Mouse (Mus musculus): ENCODE measurements around the gene Hnrnpa3.
A peak's percentile ranks its signal among the peaks of the same experiment; 100 is the strongest.
"Not testable (repeated sequence)": the region's sequence is repeated elsewhere in the genome, so short reads cannot be mapped to it uniquely, and the experiment has no call there.

The Hnrnpa3 gene

GRCm38 (mm10) chr2:75658727-75659628 lies at the start of gene Hnrnpa3:
Gene Hnrnpa3 (plus strand): TSS chr2:75659261.
- ATAC-seq (ENCODE audit: insufficient number of reproducible peaks, low FRiP score, low TSS enrichment): peak; percentile 97

DNA sequence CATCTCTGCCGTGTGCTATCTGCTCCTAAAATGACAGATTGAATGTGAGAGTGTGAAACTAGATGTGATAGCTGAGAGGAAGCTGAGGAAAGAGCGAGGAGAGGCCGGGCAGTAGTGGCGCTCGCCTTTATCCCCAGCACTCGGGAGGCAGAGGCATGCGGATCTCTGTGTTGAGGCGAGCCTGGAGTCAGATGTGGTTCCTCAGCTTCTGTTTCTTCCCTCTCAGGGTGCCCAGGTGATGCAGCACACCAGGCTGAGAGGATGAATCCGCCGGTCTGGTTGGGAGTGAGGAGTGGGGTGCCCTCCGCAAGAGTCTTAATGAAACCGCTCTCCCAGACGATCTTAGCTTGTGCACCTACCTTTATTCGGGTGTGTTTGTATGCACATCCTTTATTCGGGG lies 49.1 kb upstream of the Hnrnpa3 start:
- no peak for ATAC-seq (ENCODE audit: insufficient number of reproducible peaks, low FRiP score, low TSS enrichment)

- not testable (repeated sequence) for ATAC-seq (ENCODE audit: insufficient number of reproducible peaks, low FRiP score, low TSS enrichment)
These were observed 48.5 kb upstream of the Hnrnpa3 start for GRCm38 (mm10) chr2:75610602-75611001.

- ATAC-seq (ENCODE audit: insufficient number of reproducible peaks, low FRiP score, low TSS enrichment): no peak
These were observed 47.8 kb upstream of the Hnrnpa3 start for GRCm38 (mm10) chr2:75611041-75611805.

DNA sequence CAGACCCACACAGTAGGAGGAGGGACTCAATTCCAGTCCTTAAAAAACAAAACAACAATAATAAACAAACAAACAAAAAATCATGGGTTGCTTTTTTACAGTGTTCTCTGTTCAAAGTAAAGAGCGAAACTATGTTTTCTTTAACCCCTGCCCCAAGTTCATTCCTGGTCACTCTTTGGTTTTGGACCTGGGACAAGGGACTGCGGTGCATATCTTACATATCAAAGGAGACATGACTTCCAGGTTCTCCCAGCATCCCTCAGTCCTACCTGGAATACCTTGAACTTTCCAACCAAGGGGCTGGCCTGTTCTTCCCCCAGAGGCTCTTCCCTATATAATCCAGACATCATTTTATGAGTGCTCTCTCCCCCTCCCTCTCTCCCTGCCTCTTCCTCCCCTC lies 47.1 kb upstream of the Hnrnpa3 start:
- ATAC-seq (ENCODE audit: insufficient number of reproducible peaks, low FRiP score, low TSS enrichment): no peak

DNA sequence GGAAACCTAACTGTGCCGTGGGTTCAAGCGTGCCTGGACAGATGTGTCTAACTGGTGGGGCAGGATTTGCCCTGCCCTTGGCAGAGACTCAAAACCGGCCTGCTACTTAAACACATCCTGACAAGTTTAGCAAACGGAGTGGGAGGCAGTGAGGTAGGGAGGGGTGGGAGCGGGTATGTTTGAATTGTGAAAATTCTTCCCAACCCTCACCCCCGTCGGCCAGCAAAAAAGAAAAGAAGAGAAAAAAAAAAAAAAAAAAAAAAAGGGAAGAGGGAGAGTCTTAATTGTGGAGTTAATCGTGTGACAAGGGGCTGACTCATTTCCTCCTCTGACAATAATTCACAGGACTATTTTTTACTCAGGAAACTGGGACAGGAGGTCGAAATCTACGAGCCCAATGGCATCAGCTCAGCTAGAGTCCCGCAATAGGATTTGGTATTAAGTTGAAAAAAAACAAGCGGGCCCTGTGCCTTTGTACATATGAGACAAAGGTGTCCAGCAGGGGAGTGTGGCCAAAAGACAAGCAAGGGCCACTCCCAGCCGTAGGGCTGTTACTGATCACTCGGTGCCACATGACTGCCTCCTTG lies 46.0 kb upstream of the Hnrnpa3 start:
- ATAC-seq (ENCODE audit: insufficient number of reproducible peaks, low FRiP score, low TSS enrichment): no peak

GRCm38 (mm10) chr2:75614577-75614976 lies 44.5 kb upstream of the Hnrnpa3 start:
- ATAC-seq (ENCODE audit: insufficient number of reproducible peaks, low FRiP score, low TSS enrichment): no peak

DNA sequence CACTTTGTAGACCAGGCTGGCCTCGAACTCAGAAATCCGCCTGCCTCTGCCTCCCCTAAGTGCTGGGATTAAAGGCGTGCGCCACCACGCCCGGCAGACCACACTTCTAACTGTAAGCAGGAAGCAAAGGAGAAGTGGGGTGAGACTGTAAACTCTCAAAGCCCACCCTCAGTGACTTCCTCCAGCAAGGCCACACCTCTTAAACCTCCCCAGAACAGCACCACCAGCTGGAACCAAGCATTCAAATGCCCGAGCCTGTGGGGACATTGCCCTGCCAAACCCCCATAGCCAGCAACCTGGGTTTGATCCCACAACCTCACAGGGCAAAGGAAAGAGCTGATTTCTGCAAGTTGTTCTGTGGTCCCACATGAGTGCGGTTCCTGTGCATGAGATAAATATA lies 42.1 kb upstream of the Hnrnpa3 start:
- no peak for ATAC-seq (ENCODE audit: insufficient number of reproducible peaks, low FRiP score, low TSS enrichment)

DNA sequence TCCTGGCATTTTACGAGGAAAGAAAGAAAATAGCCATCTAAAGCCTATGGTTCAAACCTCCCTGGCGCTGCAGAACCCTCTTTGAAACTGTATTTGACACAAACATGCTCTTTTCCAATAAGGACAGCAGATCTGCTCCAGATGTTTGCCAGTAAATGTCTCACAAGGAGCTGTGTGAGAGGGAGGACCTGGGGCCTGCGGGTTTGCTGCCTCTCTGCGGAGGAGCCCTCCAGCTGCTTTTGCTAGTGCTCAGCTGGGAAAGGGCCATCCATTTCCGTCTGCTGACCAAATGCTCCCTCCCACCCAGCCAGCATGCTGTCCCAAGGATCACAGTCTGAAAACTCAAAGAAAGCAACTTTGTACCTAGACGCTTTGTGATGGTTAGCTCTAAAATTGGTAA lies 40.3 kb upstream of the Hnrnpa3 start:
- no peak for ATAC-seq (ENCODE audit: insufficient number of reproducible peaks, low FRiP score, low TSS enrichment)

DNA sequence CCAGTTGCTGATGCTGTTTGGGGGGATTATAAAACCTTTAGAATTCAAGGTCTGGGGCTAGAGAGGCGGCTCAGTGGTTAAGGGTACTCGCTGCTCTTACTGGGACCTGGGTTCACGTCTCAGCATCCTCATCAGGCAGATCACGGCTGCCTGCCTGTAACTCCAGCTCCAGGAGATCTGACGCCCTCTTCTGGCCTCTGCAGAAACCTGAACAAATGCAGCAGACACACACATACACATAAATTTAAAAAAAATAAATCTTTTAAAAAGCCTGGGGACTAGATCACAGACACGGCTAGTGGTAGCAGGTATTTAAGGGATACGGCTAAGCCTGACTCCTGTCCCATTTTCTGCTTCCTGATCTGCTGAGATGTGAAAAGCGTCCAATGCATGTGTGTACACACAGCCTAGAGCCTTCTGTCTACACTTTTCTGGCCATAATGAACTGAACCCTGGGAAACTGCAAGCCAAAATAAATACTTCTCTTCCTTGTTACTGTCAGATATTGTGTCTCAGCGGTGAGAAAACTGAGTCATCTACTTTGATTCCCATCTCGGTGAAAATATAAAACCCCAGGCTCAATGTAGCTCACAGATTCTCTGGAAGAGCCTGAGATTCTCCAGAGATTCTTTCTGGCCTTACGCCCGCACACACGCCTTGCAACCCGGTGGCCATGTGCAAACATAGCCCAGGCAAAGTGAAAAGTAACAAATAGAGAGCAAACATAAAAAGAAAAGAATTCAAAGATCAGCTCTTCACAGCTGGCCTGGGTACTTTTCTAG lies 37.0 kb upstream of the Hnrnpa3 start:
- no peak for ATAC-seq (ENCODE audit: insufficient number of reproducible peaks, low FRiP score, low TSS enrichment)

GRCm38 (mm10) chr2:75625086-75625485 lies 34.0 kb upstream of the Hnrnpa3 start:
- ATAC-seq (ENCODE audit: insufficient number of reproducible peaks, low FRiP score, low TSS enrichment): no peak

DNA sequence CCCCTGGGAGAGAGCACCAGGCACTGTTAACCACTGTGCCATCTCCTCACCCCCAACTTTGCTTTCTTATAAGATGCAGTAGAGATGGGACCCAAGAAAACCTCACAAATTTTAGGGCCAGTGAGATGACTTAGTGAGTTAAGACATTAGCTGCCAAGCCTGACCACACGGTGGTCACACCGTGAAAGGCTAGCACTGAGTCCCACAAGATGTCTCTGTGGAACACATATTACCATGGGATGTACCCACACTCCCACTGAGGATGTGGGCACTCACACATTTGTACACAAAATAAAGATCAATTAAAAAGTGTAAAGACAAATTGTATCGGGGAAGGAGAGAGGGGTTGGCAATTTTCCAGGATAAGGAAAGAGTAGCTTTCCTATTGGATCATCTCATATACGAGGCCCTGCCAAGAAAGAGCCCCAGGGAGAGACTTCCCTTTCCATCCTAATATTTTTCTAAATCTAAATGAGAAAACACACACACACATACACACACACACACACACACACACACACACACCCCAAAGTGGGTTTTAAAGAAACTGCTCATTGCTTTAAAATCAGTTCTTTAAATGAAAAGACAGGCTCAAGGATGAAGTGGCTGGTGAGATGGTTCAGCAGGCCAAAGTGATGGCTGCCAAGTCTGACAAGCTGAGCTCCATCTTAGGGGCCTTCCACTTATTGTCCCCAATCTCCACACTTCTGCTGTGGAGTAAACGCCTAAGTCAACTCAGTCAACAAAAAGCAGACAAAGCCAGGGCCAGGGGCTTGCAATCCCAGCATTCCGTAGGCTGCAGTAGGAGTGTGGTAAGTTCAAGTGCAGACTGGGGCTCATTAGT lies 32.2 kb upstream of the Hnrnpa3 start:
- ATAC-seq (ENCODE audit: insufficient number of reproducible peaks, low FRiP score, low TSS enrichment): no peak

GRCm38 (mm10) chr2:75628487-75628886 lies 30.6 kb upstream of the Hnrnpa3 start:
- ATAC-seq (ENCODE audit: insufficient number of reproducible peaks, low FRiP score, low TSS enrichment): no peak

GRCm38 (mm10) chr2:75631421-75631820 lies 27.6 kb upstream of the Hnrnpa3 start:
- no peak for ATAC-seq (ENCODE audit: insufficient number of reproducible peaks, low FRiP score, low TSS enrichment)

DNA sequence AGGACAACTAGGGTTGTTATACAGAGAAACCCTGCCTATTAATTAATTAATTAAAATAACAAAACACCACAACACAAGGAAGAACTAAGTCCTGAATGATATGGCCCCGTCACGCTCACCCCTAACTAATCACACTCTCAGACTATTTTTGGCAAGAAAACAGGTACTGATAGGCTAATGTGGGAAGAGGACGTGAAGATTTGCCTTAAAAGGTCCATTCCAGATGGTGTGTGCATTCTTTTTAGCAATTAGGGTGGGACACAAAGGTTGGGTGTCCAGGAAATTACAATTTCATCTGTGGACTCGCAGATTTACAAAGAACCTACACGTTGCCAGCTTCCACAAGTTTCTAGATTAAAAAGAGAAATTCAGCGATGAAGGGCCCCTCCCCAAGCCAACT lies 27.0 kb upstream of the Hnrnpa3 start:
- no peak for ATAC-seq (ENCODE audit: insufficient number of reproducible peaks, low FRiP score, low TSS enrichment)

DNA sequence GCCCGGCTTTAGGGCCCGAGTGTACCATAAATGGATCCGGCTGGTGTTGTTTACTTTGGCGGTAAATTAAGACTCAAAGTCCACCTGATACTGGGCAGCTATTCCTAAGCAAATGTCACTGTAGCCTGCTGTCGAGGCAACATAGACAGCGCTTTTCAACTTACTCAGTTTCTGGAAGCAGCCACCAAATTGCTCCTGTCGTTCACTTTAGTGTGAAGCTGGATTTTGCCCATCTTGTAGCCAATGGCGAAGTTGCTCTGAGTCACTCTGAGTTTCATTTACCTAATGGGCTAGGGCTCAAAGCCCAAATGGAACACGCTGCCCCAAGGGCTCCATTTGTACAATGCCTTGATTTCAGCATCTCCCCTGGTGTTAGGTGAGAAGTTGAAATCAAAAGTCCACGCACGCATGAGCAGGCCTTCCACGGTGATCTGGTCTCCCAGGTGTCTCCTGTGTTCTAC lies 26.3 kb upstream of the Hnrnpa3 start:
- ATAC-seq (ENCODE audit: insufficient number of reproducible peaks, low FRiP score, low TSS enrichment): no peak

DNA sequence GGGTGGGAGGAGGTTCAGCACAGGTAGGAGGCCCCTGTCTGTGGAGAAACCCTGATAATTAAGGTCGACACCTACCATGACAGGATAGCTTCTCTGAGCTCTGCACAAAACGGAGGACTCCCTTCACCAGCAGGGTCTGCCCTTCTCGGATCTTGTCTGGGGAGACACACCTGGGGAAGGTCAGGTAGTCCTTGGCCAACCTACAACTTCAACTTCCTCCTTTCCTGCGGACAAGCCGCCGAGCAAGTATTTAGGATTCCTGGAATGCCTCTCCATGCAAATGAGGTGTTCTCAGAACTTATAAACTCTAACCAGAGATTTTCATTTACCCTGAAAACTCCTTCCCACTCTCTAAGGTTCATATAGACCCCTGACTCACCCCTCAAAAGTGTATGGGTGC lies 25.7 kb upstream of the Hnrnpa3 start:
- ATAC-seq (ENCODE audit: insufficient number of reproducible peaks, low FRiP score, low TSS enrichment): no peak

DNA sequence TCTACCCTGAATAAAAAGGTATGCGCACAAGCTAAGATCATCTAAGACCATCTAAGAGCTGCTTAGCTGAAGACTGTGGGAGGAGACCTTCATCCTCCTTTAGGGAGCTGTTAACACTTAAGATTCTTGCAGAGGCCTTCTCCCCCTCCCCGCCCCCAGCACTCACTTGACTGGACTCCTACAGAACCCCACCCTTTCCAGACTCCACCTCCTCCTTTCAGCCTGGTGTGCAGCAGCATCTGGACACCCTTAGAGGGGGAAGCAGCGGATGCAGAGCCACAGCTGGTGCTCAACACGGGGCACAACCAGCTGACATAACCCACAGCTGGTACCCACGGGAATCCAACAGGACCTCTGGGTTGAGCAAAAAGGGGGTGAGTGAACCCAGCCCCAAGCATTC lies 25.3 kb upstream of the Hnrnpa3 start:
- no peak for ATAC-seq (ENCODE audit: insufficient number of reproducible peaks, low FRiP score, low TSS enrichment)

DNA sequence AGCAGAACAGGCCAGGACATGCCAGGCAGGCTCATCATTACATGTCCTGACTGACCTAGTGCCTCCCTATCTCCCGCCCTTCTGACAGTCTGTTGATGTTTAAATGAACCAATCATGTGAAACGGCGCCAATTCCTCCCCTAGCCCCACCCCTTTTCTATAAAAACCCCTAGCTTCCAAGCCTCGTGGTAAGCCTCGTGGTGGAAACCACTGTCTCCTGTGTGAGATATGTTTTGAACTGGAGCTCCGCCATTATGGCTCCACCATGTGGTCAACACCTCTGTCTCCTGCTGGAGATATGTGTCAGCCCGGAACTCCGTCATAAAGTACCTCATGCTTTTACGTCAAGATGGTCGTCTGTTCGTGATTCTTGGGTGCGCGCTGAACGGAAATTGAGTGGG lies 24.6 kb upstream of the Hnrnpa3 start:
- ATAC-seq (ENCODE audit: insufficient number of reproducible peaks, low FRiP score, low TSS enrichment): not testable (repeated sequence)

All from cerebellum, adult (tissue).